Mouse (Mus musculus): ENCODE results near the gene Arhgap32.

DNA sequence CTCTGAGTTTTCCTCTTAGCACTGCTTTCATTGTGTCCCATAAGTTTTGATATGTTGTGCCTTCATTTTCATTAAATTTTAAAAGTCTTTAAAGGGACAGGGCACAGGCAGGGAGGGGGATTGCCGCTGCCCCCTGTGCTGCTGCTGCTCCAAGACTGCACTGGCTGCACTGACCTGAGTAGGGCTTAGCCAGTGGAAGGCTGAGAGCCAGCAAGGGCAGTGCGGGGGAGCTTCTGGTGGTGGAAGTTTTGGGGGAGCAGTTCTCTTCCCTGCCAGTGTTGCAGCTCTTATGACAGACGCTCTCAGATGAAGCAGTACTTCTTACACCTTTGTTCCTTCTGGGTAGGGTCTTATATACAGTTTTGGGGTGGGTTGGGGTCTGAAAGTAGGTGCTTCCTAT lies 33.3 kb downstream of the Arhgap32 start:
- TF ChIP-seq CTCF (IDR thresholded peaks at IDR 0.05; ENCODE audit: low read depth, low read length) (no peak), POLR2A (IDR thresholded peaks at IDR 0.05; ENCODE audit: insufficient read depth, low read length) (no peak), EP300 (IDR thresholded peaks at IDR 0.05; ENCODE audit: insufficient read depth, low read depth, low read length) (no peak)

All from ES-Bruce4 (cell line).